Mouse (Mus musculus): ENCODE data around the gene Gm128. TPM values are rescaled to one million over a fixed set of nuclear protein-coding genes. Genes with fewer than 3 reads are reported as not detected.

Gene Gm128
- polyA plus RNA-seq, 1 experiment = 0.04 TPM

GRCm38 (mm10) chr3:95273471-95273870 lies 32.1 kb upstream of the Gm128 start:
- Histone ChIP-seq H3K4me3 (no peak overlapping the region), H3ac (ENCODE audit: control insufficient read depth, insufficient read length) (no peak overlapping the region), H3K27me3 (ENCODE audit: control insufficient read depth, insufficient read depth, insufficient read length) (no peaks in the 10 kb centered on the region), H3K4me2 (ENCODE audit: low read depth) (no peak overlapping the region), H3K79me2 (ENCODE audit: control insufficient read depth, insufficient read depth) (peaks cover 23% of the 10 kb centered on the region), H3K36me3 (ENCODE audit: control insufficient read depth, insufficient read depth) (no peaks in the 10 kb centered on the region)
- TF ChIP-seq POLR2A (IDR thresholded peaks at IDR 0.05; ENCODE audit: insufficient read length, low read depth) = no peak
- peak in 1 of 3 experiments; percentile 21 for TF ChIP-seq MYOD1 (IDR thresholded peaks at IDR 0.05; ENCODE audit: control insufficient read depth in 1 of 3, insufficient read length in 2 of 3, low read depth in 2 of 3)
- TF ChIP-seq MYOG (IDR thresholded peaks at IDR 0.05; ENCODE audit: control insufficient read depth in 1 of 3, insufficient read depth in 1 of 3, insufficient read length in 2 of 3, low read depth in 2 of 3) = peak in 1 of 3 experiments; percentile 33

GRCm38 (mm10) chr3:95270766-95271364 lies 29.5 kb upstream of the Gm128 start:
- no peak overlapping the region for H3ac ChIP-seq (ENCODE audit: control insufficient read depth, insufficient read length)
- H3K27me3 ChIP-seq (ENCODE audit: control insufficient read depth, insufficient read depth, insufficient read length) = no peaks in the 10 kb centered on the region
- no peak overlapping the region for H3K4me3 ChIP-seq
- TF ChIP-seq MYOD1 (IDR thresholded peaks at IDR 0.05; ENCODE audit: control insufficient read depth in 1 of 3, insufficient read length in 2 of 3, low read depth in 2 of 3) = no peak
- TF ChIP-seq MYOG (IDR thresholded peaks at IDR 0.05; ENCODE audit: control insufficient read depth in 1 of 3, insufficient read depth in 1 of 3, insufficient read length in 2 of 3, low read depth in 2 of 3) = no peak
- no peak for TF ChIP-seq SRF (IDR thresholded peaks at IDR 0.05; ENCODE audit: control insufficient read depth, insufficient read length, low read depth)
- no peak for TF ChIP-seq E2F4 (IDR thresholded peaks at IDR 0.05; ENCODE audit: insufficient read depth)
- TF ChIP-seq POLR2AphosphoS2 (IDR thresholded peaks at IDR 0.05; ENCODE audit: insufficient read length, low read depth) = no peak
- no peak for TF ChIP-seq USF1 (IDR thresholded peaks at IDR 0.05; ENCODE audit: low read depth)
- TF ChIP-seq REST (IDR thresholded peaks at IDR 0.05; ENCODE audit: insufficient read depth, insufficient read length) = no peak
- no peak for TF ChIP-seq CEBPB (IDR thresholded peaks at IDR 0.05; ENCODE audit: insufficient read depth, poor library complexity, severe bottlenecking)
- no peak for TF ChIP-seq TCF12 (IDR thresholded peaks at IDR 0.05; ENCODE audit: insufficient read depth, poor library complexity, severe bottlenecking)
- no peak for TF ChIP-seq MAX (IDR thresholded peaks at IDR 0.05; ENCODE audit: low read depth)
- no peak for TF ChIP-seq TCF3 (IDR thresholded peaks at IDR 0.05; ENCODE audit: insufficient read length, low read depth)
- TF ChIP-seq POLR2A (IDR thresholded peaks at IDR 0.05; ENCODE audit: insufficient read length, low read depth) = no peak
- H3K4me2 ChIP-seq (ENCODE audit: low read depth) = no peak overlapping the region
- peaks cover 16% of the 10 kb centered on the region for H3K79me2 ChIP-seq (ENCODE audit: control insufficient read depth, insufficient read depth)
- H3K36me3 ChIP-seq (ENCODE audit: control insufficient read depth, insufficient read depth) = peaks cover 10% of the 10 kb centered on the region

DNA sequence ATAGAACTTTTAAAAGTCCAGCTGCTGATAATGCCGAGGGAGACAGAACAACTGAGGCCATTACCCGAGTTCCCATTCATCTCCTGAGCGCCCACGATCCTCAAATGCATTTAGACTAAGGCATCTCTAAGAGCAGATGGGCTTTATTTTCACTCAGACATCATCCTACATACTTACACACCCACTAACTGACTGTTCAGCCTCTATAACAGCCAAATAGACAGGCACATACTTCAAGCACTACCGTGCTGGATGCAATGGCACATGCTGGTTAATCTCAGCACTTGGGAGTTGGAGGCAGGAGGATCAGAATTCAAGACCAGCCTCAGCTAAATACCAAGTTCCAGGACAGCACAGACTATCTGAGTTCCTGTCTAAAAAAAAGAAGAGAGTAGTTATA lies 28.4 kb upstream of the Gm128 start:
- no peak overlapping the region for H3K4me3 ChIP-seq
- no peaks in the 10 kb centered on the region for H3K27me3 ChIP-seq (ENCODE audit: control insufficient read depth, insufficient read depth, insufficient read length)
- peaks cover 8% of the 10 kb centered on the region for H3K79me2 ChIP-seq (ENCODE audit: control insufficient read depth, insufficient read depth)
- TF ChIP-seq E2F4 (IDR thresholded peaks at IDR 0.05; ENCODE audit: insufficient read depth) (no peak), MAX (IDR thresholded peaks at IDR 0.05; ENCODE audit: low read depth) (no peak), SRF (IDR thresholded peaks at IDR 0.05; ENCODE audit: control insufficient read depth, insufficient read length, low read depth) (no peak)
- H3K36me3 ChIP-seq (ENCODE audit: control insufficient read depth, insufficient read depth) = peaks cover 10% of the 10 kb centered on the region
- no peak overlapping the region for H3ac ChIP-seq (ENCODE audit: control insufficient read depth, insufficient read length)
- no peak overlapping the region for H3K4me2 ChIP-seq (ENCODE audit: low read depth)

- H3K36me3 ChIP-seq (ENCODE audit: control insufficient read depth, insufficient read depth) = peaks cover 14% of the 10 kb centered on the region
- H3K79me2 ChIP-seq (ENCODE audit: control insufficient read depth, insufficient read depth) = peaks cover 5% of the 10 kb centered on the region
- H3K27me3 ChIP-seq (ENCODE audit: control insufficient read depth, insufficient read depth, insufficient read length) = no peaks in the 10 kb centered on the region
- H3ac ChIP-seq (ENCODE audit: control insufficient read depth, insufficient read length) = no peak overlapping the region
- no peak overlapping the region for H3K4me2 ChIP-seq (ENCODE audit: low read depth)
- no peak overlapping the region for H3K4me3 ChIP-seq
- TF ChIP-seq CEBPB (IDR thresholded peaks at IDR 0.05; ENCODE audit: insufficient read depth, poor library complexity, severe bottlenecking) (no peak), REST (IDR thresholded peaks at IDR 0.05; ENCODE audit: insufficient read depth, insufficient read length) (no peak), SRF (IDR thresholded peaks at IDR 0.05; ENCODE audit: control insufficient read depth, insufficient read length, low read depth) (no peak), E2F4 (IDR thresholded peaks at IDR 0.05; ENCODE audit: insufficient read depth) (no peak), POLR2A (IDR thresholded peaks at IDR 0.05; ENCODE audit: insufficient read length, low read depth) (no peak), TCF3 (IDR thresholded peaks at IDR 0.05; ENCODE audit: insufficient read length, low read depth) (no peak), MAX (IDR thresholded peaks at IDR 0.05; ENCODE audit: low read depth) (no peak), POLR2AphosphoS2 (IDR thresholded peaks at IDR 0.05; ENCODE audit: insufficient read length, low read depth) (no peak), USF1 (IDR thresholded peaks at IDR 0.05; ENCODE audit: low read depth) (no peak), MYOG (IDR thresholded peaks at IDR 0.05; ENCODE audit: control insufficient read depth in 1 of 3, insufficient read depth in 1 of 3, insufficient read length in 2 of 3, low read depth in 2 of 3) (no peak), MYOD1 (IDR thresholded peaks at IDR 0.05; ENCODE audit: control insufficient read depth in 1 of 3, insufficient read length in 2 of 3, low read depth in 2 of 3) (no peak), TCF12 (IDR thresholded peaks at IDR 0.05; ENCODE audit: insufficient read depth, poor library complexity, severe bottlenecking) (no peak)
Observed at GRCm38 (mm10) chr3:95267855-95268254, 26.5 kb upstream of the Gm128 start.

DNA sequence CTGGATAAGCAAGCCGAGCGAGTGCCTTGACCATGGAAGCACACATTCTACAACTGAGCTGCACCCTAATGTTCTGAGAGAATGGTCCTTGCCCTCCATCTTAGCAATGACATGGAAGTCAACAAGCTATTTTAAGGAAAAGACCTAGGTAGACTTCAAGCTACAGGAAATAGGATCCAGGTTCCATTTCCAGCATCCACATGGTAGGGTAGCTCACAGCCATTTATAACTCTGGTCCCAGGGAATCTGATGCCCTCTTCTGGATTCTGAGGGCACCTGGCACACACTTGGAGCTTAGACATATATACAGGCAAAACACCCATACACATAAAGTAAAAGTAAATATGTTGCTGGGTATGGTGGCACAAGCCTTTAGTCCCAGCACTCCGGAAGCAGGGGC lies 24.7 kb upstream of the Gm128 start:
- Histone ChIP-seq H3K4me3 (no peak overlapping the region), H3K4me2 (ENCODE audit: low read depth) (no peak overlapping the region), H3K27me3 (ENCODE audit: control insufficient read depth, insufficient read depth, insufficient read length) (no peaks in the 10 kb centered on the region), H3K79me2 (ENCODE audit: control insufficient read depth, insufficient read depth) (peaks cover 4% of the 10 kb centered on the region), H3ac (ENCODE audit: control insufficient read depth, insufficient read length) (no peak overlapping the region), H3K36me3 (ENCODE audit: control insufficient read depth, insufficient read depth) (peaks cover 26% of the 10 kb centered on the region)
- TF ChIP-seq REST (IDR thresholded peaks at IDR 0.05; ENCODE audit: insufficient read depth, insufficient read length) (no peak), USF1 (IDR thresholded peaks at IDR 0.05; ENCODE audit: low read depth) (no peak), POLR2A (IDR thresholded peaks at IDR 0.05; ENCODE audit: insufficient read length, low read depth) (no peak), SRF (IDR thresholded peaks at IDR 0.05; ENCODE audit: control insufficient read depth, insufficient read length, low read depth) (no peak), TCF12 (IDR thresholded peaks at IDR 0.05; ENCODE audit: insufficient read depth, poor library complexity, severe bottlenecking) (no peak), E2F4 (IDR thresholded peaks at IDR 0.05; ENCODE audit: insufficient read depth) (no peak), POLR2AphosphoS2 (IDR thresholded peaks at IDR 0.05; ENCODE audit: insufficient read length, low read depth) (no peak), CEBPB (IDR thresholded peaks at IDR 0.05; ENCODE audit: insufficient read depth, poor library complexity, severe bottlenecking) (no peak), MYOD1 (IDR thresholded peaks at IDR 0.05; ENCODE audit: control insufficient read depth in 1 of 3, insufficient read length in 2 of 3, low read depth in 2 of 3) (no peak), TCF3 (IDR thresholded peaks at IDR 0.05; ENCODE audit: insufficient read length, low read depth) (no peak), MYOG (IDR thresholded peaks at IDR 0.05; ENCODE audit: control insufficient read depth in 1 of 3, insufficient read depth in 1 of 3, insufficient read length in 2 of 3, low read depth in 2 of 3) (no peak), MAX (IDR thresholded peaks at IDR 0.05; ENCODE audit: low read depth) (no peak)
